Mouse (Mus musculus) liver, adult 2 months (tissue): ENCODE results near the gene Fbxl22.

ENCODE experiments used
- CTCF ChIP-seq: fragments of 200-500 bp; IDR thresholded peaks from 2 replicates; pipeline ENCODE4 v1.5.1; 2011; ENCODE audit warnings: low read depth, low read length, control low read depth
- POLR2A ChIP-seq: fragments of 200-500 bp; IDR thresholded peaks from 2 replicates; pipeline ENCODE4 v1.6.1; 2011; ENCODE audit warnings: low read length, control low read depth; ENCODE audit not compliant: insufficient read depth; ENCODE audit errors: extremely low read depth

- TF ChIP-seq POLR2A (peak; percentile 78; the same call in 1 of the 2 replicates), CTCF (0 out of 2 replicates have a peak, but pooled peaks have one; percentile 4)
These were observed 2.1 kb downstream of the Fbxl22 start for GRCm38 (mm10) chr9:66512351-66512671.
